In genomic region chr3:153626237-153626636, GRCm38 (mm10) we compare ENCODE assay signal across 17 mouse cellular contexts.
DNase-seq lines count a peak whose midpoint lies in the region; ATAC-seq and TF ChIP-seq lines count a peak whose summit lies in the region.
"Had no signal": no experiment of that assay in that cellular context is flagged by ENCODE, and none has a peak within 500 bp of the region (broad histone marks: within the 10 kb centered on the region; RNA-seq: fewer than 3 reads in every experiment).

No protein-coding gene starts in this region.

- WGBS in kidney, embryonic 15.5 days, result 66% methylated on average over 5 of the region's 5 CpGs
- 79% methylated on average over 5 of the region's 5 CpGs for WGBS in limb, embryonic 12.5 days
- WGBS in limb, embryonic 10.5 days, result 88% methylated on average over 5 of the region's 5 CpGs

- no peak for DNase-seq in kidney, adult 9 months
- DNase-seq in limb, embryonic 10.5 days (ENCODE audit: low spot score), result no peak
- DNase-seq in layer of hippocampus, adult 2 months (ENCODE audit: low spot score in 2 of 2), result no peak
- DNase-seq: adrenal gland, adult 8-10 months; adrenal gland, postnatal 14 days; adrenal gland, postnatal 36 days; cerebellum, adult 11-12 months; cerebellum, adult 2 months; cerebellum, adult 9-10 months; cerebellum, postnatal 10 days; cerebellum, postnatal 25 days; forebrain, postnatal 0 days had no signal

- ATAC-seq in kidney, embryonic 15.5 days (replicated peaks; ENCODE audit: low FRiP score), result no peak
- no peak for ATAC-seq in limb, embryonic 12.5 days (ENCODE audit: insufficient number of reproducible peaks, insufficient read depth, low FRiP score, low TSS enrichment, low read depth)
- ATAC-seq: activated CD4-positive, CD25-positive, alpha-beta regulatory T cell, adult 4 months; forebrain, embryonic 13.5 days; forebrain, embryonic 15.5 days; forebrain, postnatal 0 days had no signal

- H3K4me3 ChIP-seq in kidney, embryonic 15.5 days (replicated peaks), result no peak overlapping the region
- H3K4me3 ChIP-seq in limb, embryonic 12.5 days (replicated peaks), result no peak overlapping the region
- H3K4me3 ChIP-seq in limb, embryonic 10.5 days, result no peak overlapping the region
- H3K4me3 ChIP-seq in layer of hippocampus, adult 2 months, result no peak overlapping the region
- H3K4me3 ChIP-seq: forebrain, embryonic 13.5 days; forebrain, embryonic 15.5 days had no signal

- peaks cover 3% of the 10 kb centered on the region; the same call in 1 of the 2 replicates for H3K4me1 ChIP-seq in kidney, embryonic 15.5 days
- 0 out of 2 replicates have a peak, but pooled peaks cover 9% of the 10 kb centered on the region for H3K4me1 ChIP-seq in limb, embryonic 12.5 days (replicated peaks)
- peaks cover 16% of the 10 kb centered on the region for H3K4me1 ChIP-seq in limb, embryonic 10.5 days
- H3K4me1 ChIP-seq: forebrain, embryonic 13.5 days; forebrain, embryonic 15.5 days had no signal

- H3K36me3 ChIP-seq in kidney, embryonic 15.5 days, result no peaks in the 10 kb centered on the region
- H3K36me3 ChIP-seq in limb, embryonic 12.5 days, result no peaks in the 10 kb centered on the region
- peaks cover under 1% of the 10 kb centered on the region; the same call in 1 of the 2 replicates for H3K36me3 ChIP-seq in limb, embryonic 10.5 days
- H3K36me3 ChIP-seq: forebrain, embryonic 15.5 days had no signal

- no peak for TF ChIP-seq CTCF in layer of hippocampus, adult 2 months (conservative IDR thresholded peaks at IDR 0.05)

- H3K9me3 ChIP-seq in kidney, embryonic 15.5 days (replicated peaks), result no peaks in the 10 kb centered on the region
- H3K9me3 ChIP-seq in limb, embryonic 12.5 days, result no peaks in the 10 kb centered on the region
- no peaks in the 10 kb centered on the region for H3K9me3 ChIP-seq in limb, embryonic 10.5 days (replicated peaks)
- H3K9me3 ChIP-seq: forebrain, embryonic 13.5 days; forebrain, embryonic 15.5 days had no signal

- H3K9ac ChIP-seq in kidney, embryonic 15.5 days, result no peak overlapping the region
- H3K9ac ChIP-seq in limb, embryonic 12.5 days (replicated peaks), result no peak overlapping the region
- H3K9ac ChIP-seq: forebrain, embryonic 13.5 days; forebrain, embryonic 15.5 days; forebrain, postnatal 0 days had no signal

- H3K4me2 ChIP-seq in kidney, embryonic 15.5 days, result no peak overlapping the region
- no peak overlapping the region for H3K4me2 ChIP-seq in limb, embryonic 12.5 days
- H3K4me2 ChIP-seq: forebrain, embryonic 13.5 days; forebrain, embryonic 15.5 days had no signal

- peak overlapping the region; percentile 54; the same call in 1 of the 2 replicates for H3K27ac ChIP-seq in kidney, embryonic 15.5 days
- 0 out of 2 replicates have a peak overlapping the region, but pooled peaks have one; percentile 37 for H3K27ac ChIP-seq in limb, embryonic 12.5 days
- no peak overlapping the region for H3K27ac ChIP-seq in limb, embryonic 10.5 days
- no peak overlapping the region for H3K27ac ChIP-seq in layer of hippocampus, adult 2 months
- H3K27ac ChIP-seq: forebrain, embryonic 13.5 days; forebrain, embryonic 15.5 days had no signal

- H3K27me3 ChIP-seq in kidney, embryonic 15.5 days, result no peaks in the 10 kb centered on the region
- no peaks in the 10 kb centered on the region for H3K27me3 ChIP-seq in limb, embryonic 12.5 days
- H3K27me3 ChIP-seq in limb, embryonic 10.5 days (ENCODE audit: low read depth, poor library complexity, severe bottlenecking), result no peaks in the 10 kb centered on the region
- H3K27me3 ChIP-seq: forebrain, embryonic 13.5 days; forebrain, embryonic 15.5 days had no signal

Comparison
In these comparisons a context has a peak if more than half of its experiments do, and no peak if none do; other contexts are left out.
1. H3K27ac ChIP-seq: peak in kidney, embryonic 15.5 days (single experiment) and limb, embryonic 12.5 days (single experiment); none in limb, embryonic 10.5 days (single experiment) and layer of hippocampus, adult 2 months (single experiment).